ENCODE assay signal across 19 mouse cellular contexts in the genomic region with DNA sequence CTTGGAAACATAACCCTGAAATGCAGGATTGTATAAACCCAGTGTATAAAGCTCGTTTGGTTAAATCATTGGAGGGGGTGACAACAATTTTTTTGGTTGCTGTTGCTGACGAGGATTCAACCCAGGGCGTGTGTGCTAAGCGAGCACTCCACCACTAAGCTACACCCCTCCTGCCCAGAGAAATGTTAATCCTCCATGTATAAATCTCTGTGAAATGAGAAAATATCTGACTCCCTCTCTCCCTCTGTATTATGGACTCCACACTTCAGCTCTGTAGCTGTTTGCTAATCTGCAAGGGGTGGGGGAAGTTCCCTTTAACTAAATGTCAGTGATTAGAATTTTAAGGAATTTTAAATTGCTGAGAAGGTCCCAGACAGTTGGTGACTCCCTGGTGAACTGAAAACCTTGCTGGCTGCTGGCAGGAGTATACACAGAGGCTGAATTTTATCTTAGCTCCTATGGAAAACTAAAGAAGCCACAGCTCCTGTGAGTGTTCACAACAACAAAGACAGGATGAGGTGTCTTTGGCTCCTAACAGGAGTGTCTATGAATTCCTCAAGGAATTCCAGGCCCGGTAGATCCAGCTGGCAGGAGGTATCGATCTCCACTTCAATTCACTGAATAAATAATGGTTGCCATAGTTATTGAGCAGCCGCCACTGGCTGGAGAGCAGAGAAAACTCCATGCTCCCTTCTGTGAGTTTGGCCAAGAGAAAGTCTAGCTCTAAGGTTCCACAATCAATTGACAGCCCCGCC. TPM values are rescaled to one million over a fixed set of nuclear protein-coding genes. Genes with fewer than 3 reads are reported as not detected.
DNase-seq lines count a peak whose midpoint lies in the region; ATAC-seq and TF ChIP-seq lines count a peak whose summit lies in the region.
"Had no signal": no experiment of that assay in that cellular context is flagged by ENCODE, and none has a peak within 500 bp of the region (broad histone marks: within the 10 kb centered on the region; RNA-seq: fewer than 3 reads in every experiment).

No protein-coding gene starts in this region.

- peak; percentile 12 for DNase-seq in embryo, embryonic 10.5 days (ENCODE audit: low spot score)
- no peak for DNase-seq in embryo, embryonic 9.5 days (ENCODE audit: extremely low spot score)
- DNase-seq in midbrain, embryonic 10.5 days (ENCODE audit: low spot score), result peak; percentile 32
- no peak for DNase-seq in midbrain, postnatal 0 days (ENCODE audit: low spot score)
- DNase-seq in forebrain, postnatal 0 days, result no peak
- no peak for DNase-seq in gastrocnemius, adult 2 months
- DNase-seq in right cerebral cortex, adult 2 months (ENCODE audit: low spot score in 2 of 2), result no peak
- DNase-seq: adrenal gland, postnatal 36 days; cerebellum, adult 8-10 months; kidney, adult 11 months; layer of hippocampus, postnatal 36 days; lung, postnatal 4 days had no signal

- H3K4me1 ChIP-seq in midbrain, embryonic 10.5 days, result peaks cover 35% of the 10 kb centered on the region
- no peaks in the 10 kb centered on the region for H3K4me1 ChIP-seq in midbrain, postnatal 0 days (ENCODE audit: insufficient read depth, low read length)
- H3K4me1 ChIP-seq in forebrain, postnatal 0 days (ENCODE audit: insufficient read depth), result peaks cover 6% of the 10 kb centered on the region; the same call in 1 of the 2 replicates
- peaks cover 21% of the 10 kb centered on the region for H3K4me1 ChIP-seq in midbrain, embryonic 15.5 days

- H3K27ac ChIP-seq in midbrain, embryonic 10.5 days (replicated peaks), result peak overlapping the region; percentile 73
- no peak overlapping the region; the same call in 1 of the 2 replicates for H3K27ac ChIP-seq in midbrain, postnatal 0 days (ENCODE audit: low read depth, low read length)
- H3K27ac ChIP-seq in forebrain, postnatal 0 days (ENCODE audit: low read depth, low read length), result no peak overlapping the region
- 0 out of 2 replicates have a peak overlapping the region, but pooled peaks have one; percentile 27 for H3K27ac ChIP-seq in midbrain, embryonic 15.5 days
- H3K27ac ChIP-seq in gastrocnemius, adult 2 months, result no peak overlapping the region
- H3K27ac ChIP-seq: liver, embryonic 14.5 days; lung, embryonic 15.5 days; stomach, postnatal 0 days had no signal

- H3K4me2 ChIP-seq in midbrain, postnatal 0 days (ENCODE audit: low read depth, low read length, poor library complexity, severe bottlenecking), result no peak overlapping the region
- no peak overlapping the region for H3K4me2 ChIP-seq in forebrain, postnatal 0 days (ENCODE audit: low read depth)
- H3K4me2 ChIP-seq in midbrain, embryonic 15.5 days, result no peak overlapping the region
- H3K4me2 ChIP-seq: lung, embryonic 15.5 days had no signal

- no peaks in the 10 kb centered on the region for H3K9me3 ChIP-seq in midbrain, embryonic 10.5 days (replicated peaks)
- no peaks in the 10 kb centered on the region for H3K9me3 ChIP-seq in midbrain, postnatal 0 days (ENCODE audit: low read length)
- H3K9me3 ChIP-seq in forebrain, postnatal 0 days (ENCODE audit: low read length), result no peaks in the 10 kb centered on the region
- no peaks in the 10 kb centered on the region for H3K9me3 ChIP-seq in midbrain, embryonic 15.5 days
- H3K9me3 ChIP-seq: lung, embryonic 15.5 days had no signal

- intact Hi-C loops in gastrocnemius, adult 2 months (cut with DNase I), result no loop called here

- H3K4me3 ChIP-seq in midbrain, embryonic 10.5 days, result no peak overlapping the region
- no peak overlapping the region for H3K4me3 ChIP-seq in midbrain, postnatal 0 days (ENCODE audit: low read depth, low read length)
- H3K4me3 ChIP-seq in forebrain, postnatal 0 days (ENCODE audit: low read depth, low read length), result no peak overlapping the region
- no peak overlapping the region for H3K4me3 ChIP-seq in midbrain, embryonic 15.5 days
- H3K4me3 ChIP-seq in gastrocnemius, adult 2 months, result no peak overlapping the region
- H3K4me3 ChIP-seq: lung, embryonic 15.5 days had no signal

- WGBS in midbrain, embryonic 10.5 days, result 56% methylated on average over 8 of the region's 8 CpGs
- WGBS in midbrain, postnatal 0 days, result 22% methylated on average over 8 of the region's 8 CpGs
- WGBS in forebrain, postnatal 0 days, result 37% methylated on average over 8 of the region's 8 CpGs
- 31% methylated on average over 8 of the region's 8 CpGs for WGBS in midbrain, embryonic 15.5 days

- no peaks in the 10 kb centered on the region for H3K27me3 ChIP-seq in midbrain, embryonic 10.5 days (ENCODE audit: low read depth, poor library complexity, severe bottlenecking)
- no peaks in the 10 kb centered on the region for H3K27me3 ChIP-seq in midbrain, postnatal 0 days (ENCODE audit: insufficient read depth, low read length)
- no peaks in the 10 kb centered on the region for H3K27me3 ChIP-seq in forebrain, postnatal 0 days (ENCODE audit: insufficient read depth, low read length)
- H3K27me3 ChIP-seq in midbrain, embryonic 15.5 days (replicated peaks), result no peaks in the 10 kb centered on the region
- H3K27me3 ChIP-seq: lung, embryonic 15.5 days had no signal

- no peak overlapping the region for H3K9ac ChIP-seq in midbrain, postnatal 0 days (replicated peaks; ENCODE audit: low read length, poor library complexity, severe bottlenecking)
- H3K9ac ChIP-seq in forebrain, postnatal 0 days, result no peak overlapping the region
- no peak overlapping the region for H3K9ac ChIP-seq in midbrain, embryonic 15.5 days
- H3K9ac ChIP-seq: liver, embryonic 14.5 days; lung, embryonic 15.5 days had no signal

- no peak for TF ChIP-seq CTCF in midbrain, postnatal 0 days (IDR thresholded peaks at IDR 0.05)
- no peak for TF ChIP-seq CTCF in forebrain, postnatal 0 days (IDR thresholded peaks at IDR 0.05; ENCODE audit: low read depth)
- TF ChIP-seq CTCF in gastrocnemius, adult 2 months (IDR thresholded peaks at IDR 0.05), result no peak

- peaks cover 9% of the 10 kb centered on the region; the same call in 1 of the 2 replicates for H3K36me3 ChIP-seq in midbrain, embryonic 10.5 days
- H3K36me3 ChIP-seq in midbrain, postnatal 0 days (ENCODE audit: insufficient read depth, low read length), result no peaks in the 10 kb centered on the region
- H3K36me3 ChIP-seq in forebrain, postnatal 0 days (ENCODE audit: insufficient read depth), result no peaks in the 10 kb centered on the region
- H3K36me3 ChIP-seq in midbrain, embryonic 15.5 days (replicated peaks), result no peaks in the 10 kb centered on the region
- H3K36me3 ChIP-seq: lung, embryonic 15.5 days had no signal

- no peak for ATAC-seq in midbrain, postnatal 0 days (ENCODE audit: low FRiP score)
- ATAC-seq in forebrain, postnatal 0 days, result peak; percentile 42
- peak; percentile 79 for ATAC-seq in midbrain, embryonic 15.5 days (replicated peaks)
- ATAC-seq: activated CD4-positive, CD25-positive, alpha-beta regulatory T cell, adult 4 months; CD4-positive, CD25-positive, alpha-beta regulatory T cell, adult 4 months; Patski had no signal

RNA-seq across cellular contexts. Expression of gene Nr4a3, which starts 34.5 kb away (rescaled TPM):
- 0.60 and 0.61 TPM in 2 replicates for polyA plus RNA-seq in midbrain, embryonic 10.5 days (2016; fragmentation: Nextera tagmentation; extraction: Ambion mirVana)
- total RNA-seq in midbrain, postnatal 0 days (2014; rRNA removed), result 1.9 and 3.2 TPM in 2 replicates
- polyA plus RNA-seq in midbrain, postnatal 0 days (2015; fragmentation: Nextera tagmentation; extraction: Ambion mirVana), result 0.36 and 0.95 TPM in 2 replicates
- total RNA-seq in forebrain, postnatal 0 days (2014; rRNA removed), result 13.5 and 14.9 TPM in 2 replicates
- polyA plus RNA-seq in forebrain, postnatal 0 days (2015; fragmentation: Nextera tagmentation; extraction: Ambion mirVana), result 9.1 and 12.4 TPM in 2 replicates
- polyA plus RNA-seq in midbrain, embryonic 15.5 days (2015; fragmentation: Nextera tagmentation; extraction: Ambion mirVana), result 1.3 and 1.4 TPM in 2 replicates
- total RNA-seq in gastrocnemius, adult 2 months (2021), result 10 to 100 TPM; 14.2 to 15.0 TPM

RNA-seq across cellular contexts. Expression of gene Stx17, which starts 45.3 kb away (rescaled TPM):
- 21.6 and 27.1 TPM in 2 replicates for polyA plus RNA-seq in midbrain, embryonic 10.5 days (2016; fragmentation: Nextera tagmentation; extraction: Ambion mirVana)
- total RNA-seq in midbrain, postnatal 0 days (2014; rRNA removed), result 24.6 and 33.9 TPM in 2 replicates
- polyA plus RNA-seq in midbrain, postnatal 0 days (2015; fragmentation: Nextera tagmentation; extraction: Ambion mirVana), result 26.8 and 27.8 TPM in 2 replicates
- total RNA-seq in forebrain, postnatal 0 days (2014; rRNA removed), result 15.6 and 29.8 TPM in 2 replicates
- polyA plus RNA-seq in forebrain, postnatal 0 days (2015; fragmentation: Nextera tagmentation; extraction: Ambion mirVana), result 14.9 and 22.5 TPM in 2 replicates
- 22.2 and 23.0 TPM in 2 replicates for polyA plus RNA-seq in midbrain, embryonic 15.5 days (2015; fragmentation: Nextera tagmentation; extraction: Ambion mirVana)
- 10 to 100 TPM; 24.6 to 27.7 TPM for total RNA-seq in gastrocnemius, adult 2 months (2021)

Comparison
In these comparisons a context has a peak if more than half of its experiments do, and no peak if none do; other contexts are left out.
1. DNase-seq: peak in embryo, embryonic 10.5 days (single experiment) and midbrain, embryonic 10.5 days (single experiment); none in embryo, embryonic 9.5 days (single experiment), midbrain, postnatal 0 days (single experiment), forebrain, postnatal 0 days (single experiment), gastrocnemius, adult 2 months (single experiment) and right cerebral cortex, adult 2 months (0 of 2).
2. H3K27ac ChIP-seq: peak in midbrain, embryonic 10.5 days (single experiment) and midbrain, embryonic 15.5 days (single experiment); none in midbrain, postnatal 0 days (single experiment), forebrain, postnatal 0 days (single experiment) and gastrocnemius, adult 2 months (single experiment).